Mouse (Mus musculus) 3134 (cell line): Measurements from ENCODE around the gene Lenep.

Experiments used
- DNase-seq: peaks from one replicate; pipeline ENCODE4 v3.0.0-alpha.2; 2011; ENCODE audit warnings: low spot score; ENCODE audit not compliant: insufficient read length; ENCODE audit errors: extremely low read depth

Gene Lenep

DNA sequence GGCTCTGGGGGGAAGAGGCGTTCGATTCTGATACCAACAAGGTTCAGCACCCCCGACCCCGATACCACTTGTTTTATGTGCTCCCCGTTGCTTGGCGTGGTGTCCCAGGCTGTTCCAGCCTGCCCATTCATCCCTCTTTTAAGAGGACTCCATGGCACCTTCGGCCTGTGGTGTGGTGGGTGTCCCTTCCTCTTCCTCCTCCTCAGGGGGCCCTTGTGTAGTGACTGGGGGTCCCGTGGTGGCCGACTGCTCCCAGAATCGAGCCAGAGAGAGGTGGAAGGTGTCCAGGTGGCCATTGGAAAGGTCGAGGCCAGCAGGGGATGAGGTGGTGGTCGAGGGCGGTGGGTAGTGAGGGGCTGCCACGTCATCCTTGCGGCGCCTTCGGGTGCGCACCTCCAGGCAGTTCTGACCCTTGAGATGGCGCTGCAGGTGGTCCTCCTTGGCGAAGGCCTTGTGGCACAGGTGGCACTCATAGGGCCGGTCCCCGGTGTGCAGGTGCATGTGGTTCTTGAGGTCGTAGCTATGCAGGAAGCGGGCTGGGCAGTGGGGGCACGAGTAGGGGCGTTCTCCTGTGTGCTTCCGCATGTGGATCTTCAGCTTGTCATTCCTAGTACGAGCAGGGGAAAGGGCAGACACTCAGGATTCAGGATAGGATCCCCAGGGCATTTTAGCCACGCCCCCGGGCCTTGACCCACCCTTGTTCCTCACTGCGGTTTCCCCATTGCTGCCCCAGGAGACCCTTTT is 23.0 kb downstream of the Lenep start:
- DNase-seq = no peak

DNA sequence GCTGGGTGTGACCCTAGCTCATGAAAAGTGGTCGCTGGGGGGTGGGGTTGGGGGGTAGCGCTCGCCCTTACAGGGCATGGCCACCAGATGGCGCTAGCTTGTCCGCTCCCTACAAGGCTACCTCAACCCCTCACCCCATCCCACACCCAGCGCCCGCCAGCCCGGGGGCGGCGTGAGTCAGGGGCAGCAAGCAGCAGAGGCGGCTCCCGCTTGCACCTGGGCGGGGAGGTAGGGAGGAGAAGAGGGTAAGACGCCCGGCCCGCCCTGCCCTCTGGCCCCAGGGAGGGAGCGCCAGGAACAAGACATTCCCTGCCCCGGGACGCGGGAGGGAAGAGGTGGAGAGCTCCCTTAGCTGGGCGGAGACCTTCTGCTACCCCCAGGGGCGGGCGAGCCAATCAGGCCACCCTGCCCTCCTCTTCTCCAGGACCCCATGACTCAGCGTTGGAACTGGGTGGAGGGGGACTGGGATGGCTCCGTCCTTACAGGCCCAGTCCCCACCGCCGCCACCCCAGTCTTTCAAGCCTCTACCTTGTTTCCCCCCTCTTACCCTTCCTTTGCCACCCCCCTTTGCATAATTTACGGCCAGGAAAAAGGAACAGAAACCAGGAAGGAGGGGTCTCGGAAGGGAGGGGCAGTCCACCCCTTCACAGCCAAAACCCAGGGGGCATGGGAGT is 24.1 kb downstream of the Lenep start:
- DNase-seq = peak; percentile 92

- no peak for DNase-seq
Observed at GRCm38 (mm10) chr3:89377831-89378230, 24.8 kb downstream of the Lenep start.

- no peak for DNase-seq
Observed at GRCm38 (mm10) chr3:89373581-89374231, 28.9 kb downstream of the Lenep start.

DNA sequence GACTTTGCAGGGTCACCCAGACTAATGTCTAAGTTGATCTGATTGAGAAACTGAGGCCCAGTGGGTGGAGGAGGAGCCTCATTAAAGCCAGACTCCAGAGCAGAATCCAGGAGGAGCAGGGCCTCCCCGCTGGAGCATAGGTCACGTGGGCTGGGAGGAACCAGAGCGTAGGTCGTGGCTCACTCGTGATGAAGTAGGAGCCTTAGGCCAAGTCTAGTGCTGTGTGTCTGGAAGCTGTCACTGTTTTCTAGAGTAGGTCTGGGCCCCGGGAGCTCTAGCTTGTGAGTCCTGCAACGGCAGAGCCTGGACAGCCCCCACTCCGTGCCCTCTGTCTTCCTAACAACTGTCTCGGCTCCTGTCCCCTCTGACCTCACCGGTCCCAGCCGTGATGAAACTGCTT is 35.3 kb downstream of the Lenep start:
- no peak for DNase-seq

GRCm38 (mm10) chr3:89365486-89366414 is 36.8 kb downstream of the Lenep start:
- DNase-seq = no peak

- no peak for DNase-seq
Observed at GRCm38 (mm10) chr3:89365153-89365485, 37.5 kb downstream of the Lenep start, which contains the start of gene Dcst1. TSS of gene Dcst1 (minus strand) at chr3:89365253.

- no peak for DNase-seq
Observed at GRCm38 (mm10) chr3:89364631-89365030, 38.0 kb downstream of the Lenep start.

GRCm38 (mm10) chr3:89361675-89362074 is 40.9 kb downstream of the Lenep start, which contains the start of gene Dcst2:
TSS of gene Dcst2 (plus strand) at chr3:89361975.
- no peak for DNase-seq

- DNase-seq = no peak
Observed at GRCm38 (mm10) chr3:89360237-89360636, 42.4 kb downstream of the Lenep start.

DNA sequence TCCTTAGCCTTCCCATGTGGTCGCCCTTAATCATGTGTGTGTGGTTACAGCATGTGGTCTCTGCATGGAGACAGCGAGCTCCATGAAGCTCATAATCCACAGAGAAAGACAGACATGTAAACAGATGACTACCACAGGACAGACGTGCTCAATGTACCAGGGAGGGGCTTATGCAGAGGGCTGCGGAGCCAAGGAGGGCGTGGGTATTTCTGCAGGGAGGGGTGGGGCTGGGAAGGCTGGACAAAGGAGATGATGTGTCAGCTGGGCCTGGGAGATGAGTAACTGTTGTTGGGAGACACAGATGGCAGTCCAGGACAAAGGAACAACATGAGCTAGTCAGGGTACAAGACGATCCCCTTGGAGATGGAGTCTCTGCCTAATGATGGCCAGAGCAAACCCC is 43.0 kb downstream of the Lenep start:
- peak; percentile 67 for DNase-seq

DNA sequence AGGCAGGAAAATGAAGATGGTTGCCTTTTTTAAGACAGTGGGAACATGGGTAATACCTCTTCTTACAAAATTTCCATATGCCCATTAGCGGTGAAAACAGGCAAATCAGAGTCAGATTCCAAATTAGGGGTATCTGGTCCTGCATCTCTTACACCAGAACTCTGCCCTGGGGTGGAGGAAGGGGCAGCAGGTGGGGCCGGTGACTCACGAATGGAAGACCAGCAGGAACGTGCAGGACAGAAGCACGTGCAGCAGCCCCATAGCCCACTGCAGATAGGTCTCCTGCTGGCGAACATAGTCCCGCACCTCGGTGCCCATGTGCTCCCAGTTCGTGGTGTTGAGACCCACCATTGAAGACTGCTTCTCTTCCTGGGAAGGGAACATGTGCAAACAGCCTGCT is 46.6 kb downstream of the Lenep start:
- DNase-seq = no peak

DNA sequence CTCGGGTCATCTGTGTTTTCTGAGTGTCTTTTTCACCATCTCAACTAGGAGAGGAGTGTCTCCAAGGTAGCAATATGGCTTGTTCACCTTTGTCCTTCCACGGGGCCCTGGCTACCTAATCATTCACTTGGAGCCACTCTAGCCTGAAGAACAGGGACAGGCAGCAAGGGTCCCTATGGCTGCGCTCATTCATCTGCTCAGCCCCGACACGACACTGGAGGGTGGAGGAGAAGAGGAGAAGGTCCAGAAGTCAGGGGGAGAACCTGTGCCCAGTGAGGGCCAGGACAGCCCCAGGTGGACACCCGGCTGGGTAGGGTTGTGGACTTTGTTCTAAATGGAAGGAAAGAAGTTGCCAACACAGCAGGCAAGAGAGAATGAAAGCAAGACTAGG is 47.1 kb downstream of the Lenep start:
- DNase-seq = no peak

DNA sequence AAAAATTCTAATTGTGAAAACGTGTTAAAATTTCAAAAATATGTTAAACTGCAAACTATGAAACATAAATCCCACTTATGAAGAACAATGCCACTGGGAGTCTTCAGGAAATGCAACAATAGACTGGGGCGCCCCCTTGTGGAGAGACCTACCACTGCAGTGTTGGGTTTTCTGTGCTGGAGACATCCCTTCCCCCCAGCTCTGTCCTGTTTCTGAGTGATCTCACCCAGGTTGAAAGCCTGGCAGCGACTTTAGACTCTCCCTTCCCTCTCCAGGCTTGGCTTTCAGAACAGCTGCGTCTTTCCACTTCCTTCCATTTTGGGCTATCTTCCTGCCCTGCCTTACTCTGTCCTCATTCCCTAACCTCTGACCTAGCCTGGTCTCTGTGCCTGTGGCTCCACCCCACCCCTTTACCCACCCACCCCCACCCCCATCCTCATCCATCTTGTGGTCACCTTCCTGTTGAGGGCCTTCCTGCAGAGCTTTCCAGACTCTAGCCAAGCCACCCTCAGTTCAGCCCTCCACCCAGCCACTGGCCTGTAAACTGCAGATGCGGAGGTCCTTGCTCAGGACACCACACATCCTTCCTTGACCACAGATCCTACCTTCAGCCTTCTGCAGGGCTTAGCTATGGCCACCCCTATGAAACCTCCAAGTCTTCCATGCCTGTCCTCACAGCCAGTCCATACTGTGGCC is 47.6 kb downstream of the Lenep start:
- peak; percentile 68 for DNase-seq

- DNase-seq = no peak
Observed at GRCm38 (mm10) chr3:89351271-89351670, 51.3 kb downstream of the Lenep start.
